Mouse (Mus musculus) small intestine, adult 2 months (tissue): ENCODE measurements around the gene Fam208a. TPM values are rescaled to one million over a fixed set of nuclear protein-coding genes. Genes with fewer than 3 reads are reported as not detected.

ENCODE experiments used
- H3K27ac ChIP-seq: fragments of 200-500 bp; 2 replicates; pipeline ENCODE4 v1.5.1; 2012; ENCODE audit warnings: low read depth, low read length, control low read depth, inconsistent platforms; ENCODE audit not compliant: insufficient read depth
- H3K27me3 ChIP-seq: fragments of 200-500 bp; 2 replicates; pipeline ENCODE4 v1.6.1; 2012; ENCODE audit warnings: mild to moderate bottlenecking, moderate library complexity, low read length, inconsistent platforms; ENCODE audit not compliant: control insufficient read depth, insufficient read depth
- H3K36me3 ChIP-seq: fragments of 200-500 bp; 2 replicates; pipeline ENCODE4 v1.6.1; 2012; ENCODE audit warnings: mild to moderate bottlenecking, low read length, control low read depth, inconsistent platforms; ENCODE audit not compliant: control insufficient read depth, insufficient read depth
- H3K4me1 ChIP-seq: fragments of 200-500 bp; 2 replicates; pipeline ENCODE4 v1.6.1; 2012; ENCODE audit warnings: low read length, inconsistent platforms, mixed read lengths; ENCODE audit not compliant: control insufficient read depth, insufficient read depth, insufficient read length
- H3K4me3 ChIP-seq: fragments of 200-500 bp; 2 replicates; pipeline ENCODE4 v1.5.1; 2012; ENCODE audit warnings: low read depth, mild to moderate bottlenecking, control low read depth, inconsistent platforms, low read length, moderate library complexity
- CTCF ChIP-seq: fragments of 200-500 bp; IDR thresholded peaks from 2 replicates; pipeline ENCODE4 v1.5.1; 2012; ENCODE audit warnings: low read depth, mild to moderate bottlenecking, control low read depth, inconsistent platforms, low read length, moderate library complexity, mixed read lengths; ENCODE audit not compliant: insufficient replicate concordance, insufficient read length; ENCODE audit errors: extremely low read depth
- POLR2A ChIP-seq: fragments of 200-500 bp; IDR thresholded peaks from 2 replicates; pipeline ENCODE4 v1.6.1; 2012; ENCODE audit warnings: low read depth, mild to moderate bottlenecking, control low read depth, inconsistent platforms, low read length, moderate library complexity
- WGBS: fragments of 180-500 bp; shearing (Covaris S2); methylation state at CpG from one replicate; pipeline ENCODE4 v1.1.7; 2018; 5-methylcytosine and 5-hydroxymethylcytosine counted together
- polyA plus RNA-seq: library from polyadenylated mRNA; depleted of rRNA; stranded (reverse); fragments of >200 nt; gene quantifications from 2 replicates; pipeline ENCODE4 v1.2.3, GENCODE M21; 2012

Fam208a gene
- polyA plus RNA-seq, 1 experiment, result 1.8 TPM

- Histone ChIP-seq H3K27ac (peak overlapping the region; percentile 64), H3K4me1 (peaks cover 12% of the 10 kb centered on the region), H3K27me3 (no peaks in the 10 kb centered on the region), H3K36me3 (peaks cover 26% of the 10 kb centered on the region; the same call in 1 of the 2 replicates), H3K4me3 (no peak overlapping the region)
- TF ChIP-seq POLR2A (no peak), CTCF (no peak)
- 67% methylated on average over 10 of the region's 10 CpGs for WGBS
Observed at GRCm38 (mm10) chr14:27402332-27403250, 26.0 kb upstream of the Fam208a start.

- Histone ChIP-seq H3K27ac (peak overlapping the region; percentile 71), H3K36me3 (peaks cover 16% of the 10 kb centered on the region; the same call in 1 of the 2 replicates), H3K4me3 (no peak overlapping the region), H3K4me1 (peaks cover 12% of the 10 kb centered on the region), H3K27me3 (no peaks in the 10 kb centered on the region)
- whole genome bisulfite sequencing, result 65% methylated on average over 4 of the region's 4 CpGs
- TF ChIP-seq POLR2A (no peak), CTCF (no peak)
Observed at GRCm38 (mm10) chr14:27405452-27405851, 23.2 kb upstream of the Fam208a start.

- peaks cover 14% of the 10 kb centered on the region; the same call in 1 of the 2 replicates for H3K36me3 ChIP-seq
- no peak overlapping the region for H3K4me3 ChIP-seq
- 93% methylated on average over 2 of the region's 2 CpGs for WGBS
- H3K4me1 ChIP-seq, result peaks cover 12% of the 10 kb centered on the region
- H3K27me3 ChIP-seq, result no peaks in the 10 kb centered on the region
- no peak for TF ChIP-seq CTCF
- TF ChIP-seq POLR2A, result no peak
- H3K27ac ChIP-seq, result peak overlapping the region; percentile 60
Observed at GRCm38 (mm10) chr14:27405947-27406346, 22.7 kb upstream of the Fam208a start.

- Histone ChIP-seq H3K4me1 (peaks cover 4% of the 10 kb centered on the region; the same call in 1 of the 2 replicates), H3K36me3 (peaks cover 6% of the 10 kb centered on the region; the same call in 1 of the 2 replicates), H3K27ac (no peak overlapping the region), H3K4me3 (no peak overlapping the region), H3K27me3 (no peaks in the 10 kb centered on the region)
- TF ChIP-seq POLR2A (no peak), CTCF (no peak)
- 87% methylated on average over 3 of the region's 3 CpGs for WGBS
Observed at GRCm38 (mm10) chr14:27408240-27408639, 20.4 kb upstream of the Fam208a start.

- Histone ChIP-seq H3K27ac (no peak overlapping the region), H3K4me3 (no peak overlapping the region), H3K27me3 (no peaks in the 10 kb centered on the region), H3K36me3 (no peaks in the 10 kb centered on the region), H3K4me1 (peaks cover 2% of the 10 kb centered on the region; the same call in 1 of the 2 replicates)
- TF ChIP-seq POLR2A (no peak), CTCF (no peak)
- 27% methylated on average over 3 of the region's 3 CpGs for WGBS
Observed at GRCm38 (mm10) chr14:27409662-27410061, 19.0 kb upstream of the Fam208a start.

GRCm38 (mm10) chr14:27411492-27411891, 17.1 kb upstream of the Fam208a start:
- Histone ChIP-seq H3K36me3 (no peaks in the 10 kb centered on the region), H3K4me1 (no peaks in the 10 kb centered on the region), H3K27ac (no peak overlapping the region), H3K4me3 (no peak overlapping the region), H3K27me3 (no peaks in the 10 kb centered on the region)
- 82% methylated on average over 7 of the region's 7 CpGs for WGBS
- TF ChIP-seq CTCF (no peak), POLR2A (no peak)

GRCm38 (mm10) chr14:27412699-27413098, 15.9 kb upstream of the Fam208a start:
- Histone ChIP-seq H3K27ac (peak overlapping the region; percentile 34; the same call in 1 of the 2 replicates), H3K27me3 (no peaks in the 10 kb centered on the region), H3K4me1 (no peaks in the 10 kb centered on the region), H3K4me3 (no peak overlapping the region), H3K36me3 (no peaks in the 10 kb centered on the region)
- no peak for TF ChIP-seq POLR2A
- no peak for TF ChIP-seq CTCF
- WGBS, result 65% methylated on average over 8 of the region's 8 CpGs
